Mouse (Mus musculus) kidney, adult 2 months (tissue): Measurements from ENCODE around the gene Cfap97d1. TPM values are rescaled to one million over a fixed set of nuclear protein-coding genes. Genes with fewer than 3 reads are reported as not detected.

Source experiments
- DNase-seq: peaks from one replicate; pipeline ENCODE4 v3.0.0; 2021
- H3K27ac ChIP-seq: fragments of 200-500 bp; 2 replicates; pipeline ENCODE4 v1.5.1; 2012; ENCODE audit warnings: low read depth, low read length, control low read depth, inconsistent platforms; ENCODE audit not compliant: insufficient read depth
- H3K27me3 ChIP-seq: fragments of 200-500 bp; replicated peaks from 2 replicates; pipeline ENCODE4 v1.6.1; 2012; ENCODE audit warnings: mild to moderate bottlenecking, moderate library complexity, low read length, inconsistent platforms; ENCODE audit not compliant: control insufficient read depth, insufficient read depth
- H3K36me3 ChIP-seq: fragments of 200-500 bp; 2 replicates; pipeline ENCODE4 v1.6.1; 2012; ENCODE audit warnings: mild to moderate bottlenecking, moderate library complexity, low read length, inconsistent platforms; ENCODE audit not compliant: control insufficient read depth, insufficient read depth
- H3K4me1 ChIP-seq: fragments of 200-500 bp; 2 replicates; pipeline ENCODE4 v1.6.1; 2011; ENCODE audit warnings: low read length; ENCODE audit not compliant: control insufficient read depth, insufficient read depth
- H3K4me3 ChIP-seq: fragments of 200-500 bp; 2 replicates; pipeline ENCODE4 v1.5.1; 2011; ENCODE audit warnings: mild to moderate bottlenecking, low read depth, low read length, control low read depth; ENCODE audit not compliant: insufficient read depth
- CTCF ChIP-seq: fragments of 200-500 bp; conservative IDR thresholded peaks from 2 replicates; pipeline ENCODE4 v1.5.1; 2011; ENCODE audit warnings: low read depth, mild to moderate bottlenecking, control low read depth, low read length, moderate library complexity, mixed read lengths; ENCODE audit not compliant: insufficient read depth, insufficient read length
- POLR2A ChIP-seq: fragments of 200-500 bp; IDR thresholded peaks from one replicate; pipeline ENCODE4 v1.6.1; 2011; ENCODE audit warnings: low read depth, low read length, control low read depth
- WGBS: fragments of 180-500 bp; shearing (Covaris S2); methylation state at CpG from one replicate; pipeline ENCODE4 v1.1.7; 2018; 5-methylcytosine and 5-hydroxymethylcytosine counted together
- polyA plus RNA-seq: library from polyadenylated mRNA; depleted of rRNA; stranded (reverse); fragments of >200 nt; gene quantifications from 2 replicates; pipeline ENCODE4 v1.2.3, GENCODE M21; 2012

The Cfap97d1 gene
- polyA plus RNA-seq, 1 experiment, result not detected

GRCm38 (mm10) chr11:102033055-102033591 is 49.0 kb downstream of the Cfap97d1 start:
- DNase-seq, result no peak
- 87% methylated on average over 12 of the region's 12 CpGs for WGBS
- no peak overlapping the region for H3K27ac ChIP-seq
- no peak overlapping the region for H3K4me3 ChIP-seq
- H3K27me3 ChIP-seq, result no peaks in the 10 kb centered on the region
- no peaks in the 10 kb centered on the region for H3K4me1 ChIP-seq
- TF ChIP-seq POLR2A (no peak), CTCF (no peak)
- H3K36me3 ChIP-seq, result no peaks in the 10 kb centered on the region

- no peaks in the 10 kb centered on the region for H3K27me3 ChIP-seq
- no peaks in the 10 kb centered on the region for H3K36me3 ChIP-seq
- H3K4me3 ChIP-seq, result no peak overlapping the region
- H3K27ac ChIP-seq, result no peak overlapping the region
- no peak for TF ChIP-seq POLR2A
- no peak for TF ChIP-seq CTCF
- H3K4me1 ChIP-seq, result peaks cover 3% of the 10 kb centered on the region; the same call in 1 of the 2 replicates
- WGBS, result 70% methylated on average over 8 of the region's 8 CpGs
- DNase-seq, result no peak
Measured at GRCm38 (mm10) chr11:102034887-102035286, 50.8 kb downstream of the Cfap97d1 start.

GRCm38 (mm10) chr11:102035456-102035960 is 51.4 kb downstream of the Cfap97d1 start:
- no peak overlapping the region for H3K27ac ChIP-seq
- no peak overlapping the region for H3K4me3 ChIP-seq
- DNase-seq, result no peak
- H3K27me3 ChIP-seq, result no peaks in the 10 kb centered on the region
- TF ChIP-seq CTCF (no peak), POLR2A (no peak)
- peaks cover 3% of the 10 kb centered on the region; the same call in 1 of the 2 replicates for H3K4me1 ChIP-seq
- WGBS, result 87% methylated on average over 5 of the region's 5 CpGs
- H3K36me3 ChIP-seq, result no peaks in the 10 kb centered on the region

- no peak for DNase-seq
- Histone ChIP-seq H3K4me3 (no peak overlapping the region), H3K27ac (no peak overlapping the region), H3K27me3 (no peaks in the 10 kb centered on the region), H3K4me1 (peaks cover 3% of the 10 kb centered on the region; the same call in 1 of the 2 replicates), H3K36me3 (no peaks in the 10 kb centered on the region)
- WGBS, result 96% methylated on average over 7 of the region's 7 CpGs
- TF ChIP-seq CTCF (no peak), POLR2A (no peak)
Measured at GRCm38 (mm10) chr11:102036336-102036735, 52.3 kb downstream of the Cfap97d1 start.

GRCm38 (mm10) chr11:102037789-102038188 is 53.7 kb downstream of the Cfap97d1 start:
- WGBS, result 82% methylated on average over 6 of the region's 6 CpGs
- Histone ChIP-seq H3K4me1 (peaks cover 3% of the 10 kb centered on the region; the same call in 1 of the 2 replicates), H3K27ac (no peak overlapping the region), H3K27me3 (no peaks in the 10 kb centered on the region), H3K36me3 (no peaks in the 10 kb centered on the region), H3K4me3 (no peak overlapping the region)
- DNase-seq, result no peak
- TF ChIP-seq POLR2A, result no peak
- TF ChIP-seq CTCF, result no peak

- peak; percentile 30 for DNase-seq
- H3K4me1 ChIP-seq, result peaks cover 3% of the 10 kb centered on the region; the same call in 1 of the 2 replicates
- no peaks in the 10 kb centered on the region for H3K36me3 ChIP-seq
- H3K27ac ChIP-seq, result no peak overlapping the region
- TF ChIP-seq POLR2A (no peak), CTCF (no peak)
- WGBS, result 48% methylated on average over 13 of the region's 13 CpGs
- H3K4me3 ChIP-seq, result no peak overlapping the region
- H3K27me3 ChIP-seq, result no peaks in the 10 kb centered on the region
Measured at GRCm38 (mm10) chr11:102039487-102040137, 55.5 kb downstream of the Cfap97d1 start.

- DNase-seq, result peak; percentile 96
- under 1% methylated on average over 9 of the region's 9 CpGs for WGBS
Measured at GRCm38 (mm10) chr11:102040138-102040524, 56.1 kb downstream of the Cfap97d1 start.

More at GRCm38 (mm10) chr11:102040138-102040524, 56.1 kb downstream of the Cfap97d1 start:
- H3K4me1 ChIP-seq, result peaks cover 3% of the 10 kb centered on the region; the same call in 1 of the 2 replicates
- TF ChIP-seq CTCF (peak; percentile 85), POLR2A (no peak)
- no peaks in the 10 kb centered on the region for H3K27me3 ChIP-seq
- H3K4me3 ChIP-seq, result no peak overlapping the region
- H3K36me3 ChIP-seq, result no peaks in the 10 kb centered on the region
- no peak overlapping the region for H3K27ac ChIP-seq
